Mouse (Mus musculus) c-Kit-negative CD71-positive TER-119-positive erythroid progenitor cells, embryonic 14.5 days (primary cell): Measurements from ENCODE around the gene Add2.
A peak's percentile ranks its signal among the peaks of the same experiment; 100 is the strongest.
"Not testable (repeated sequence)": the region's sequence is repeated elsewhere in the genome, so short reads cannot be mapped to it uniquely, and the experiment has no call there.

Experiments
- DNase-seq: peaks from one replicate; pipeline ENCODE4 v3.0.0-alpha.2; 2013; ENCODE audit warnings: low read depth, low spot score

Add2 gene

GRCm38 (mm10) chr6:86028601-86029322 is at the start of gene Add2:
TSS of gene Add2 (plus strand) at chr6:86028681.
- DNase-seq = no peak

DNA sequence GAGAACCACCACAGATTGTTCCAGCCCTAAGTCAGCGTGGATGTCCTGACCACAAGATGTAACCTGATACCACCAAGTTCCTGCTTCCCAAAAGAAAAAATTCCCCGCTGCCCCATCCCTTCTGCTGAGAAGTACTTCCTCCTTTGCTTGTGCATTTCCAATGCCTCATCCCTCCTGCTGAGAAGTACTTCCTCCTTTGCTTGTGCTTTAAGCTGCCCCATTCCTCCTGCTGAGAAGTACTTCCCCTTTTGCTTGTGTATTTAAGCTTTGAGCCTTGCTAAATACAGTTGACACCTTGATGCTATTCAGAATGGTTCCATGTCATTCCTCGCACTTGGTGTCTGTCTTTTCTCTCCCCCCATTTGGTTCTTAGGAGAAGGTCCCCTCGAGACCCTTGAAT is 49.7 kb upstream of the Add2 start:
- DNase-seq = not testable (repeated sequence)

DNA sequence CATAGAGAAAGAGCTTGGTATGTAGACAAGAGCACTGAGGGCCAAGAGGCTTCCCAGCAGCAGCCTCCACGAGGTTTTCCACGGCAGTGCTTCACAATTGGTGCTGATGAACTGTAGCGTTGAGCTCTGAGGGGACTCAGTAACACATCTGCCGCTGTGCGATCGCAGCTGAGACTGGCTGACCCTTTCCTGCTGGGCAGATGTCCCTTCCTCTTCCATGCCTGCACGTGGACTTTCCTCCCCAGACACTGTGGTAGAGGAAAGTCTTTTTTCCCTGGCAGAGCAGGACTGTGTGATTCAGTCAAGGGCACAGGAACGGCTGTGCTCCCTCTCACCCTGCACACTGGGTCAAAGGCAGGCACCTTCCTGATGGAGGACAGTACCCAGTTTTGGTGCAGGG is 44.1 kb upstream of the Add2 start:
- DNase-seq = no peak

DNA sequence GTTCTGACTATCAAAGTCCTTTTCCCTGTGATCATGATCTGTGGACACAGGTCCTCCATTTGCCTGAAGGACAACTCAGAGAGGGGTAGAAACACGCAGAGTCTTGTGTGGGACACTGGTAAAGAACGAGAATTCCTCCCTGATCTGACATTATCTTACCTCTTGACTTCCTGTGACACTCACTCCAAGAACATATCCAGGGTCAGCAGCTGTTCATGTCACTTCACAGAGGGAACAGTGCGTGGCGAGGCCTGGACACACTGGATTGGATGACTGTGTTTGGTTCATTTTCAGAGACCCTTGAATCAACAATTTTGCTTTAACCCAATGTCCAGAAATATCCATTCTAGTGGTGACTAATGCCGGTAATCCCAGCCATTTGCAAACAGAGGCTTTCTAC is 38.9 kb upstream of the Add2 start:
- not testable (repeated sequence) for DNase-seq

- not testable (repeated sequence) for DNase-seq
These were observed 37.7 kb upstream of the Add2 start for GRCm38 (mm10) chr6:85990774-85991173.

GRCm38 (mm10) chr6:86003405-86003925 is 25.0 kb upstream of the Add2 start:
- DNase-seq = peak; percentile 19

GRCm38 (mm10) chr6:86004271-86005148 is 24.0 kb upstream of the Add2 start:
- peak; percentile 65 for DNase-seq

DNA sequence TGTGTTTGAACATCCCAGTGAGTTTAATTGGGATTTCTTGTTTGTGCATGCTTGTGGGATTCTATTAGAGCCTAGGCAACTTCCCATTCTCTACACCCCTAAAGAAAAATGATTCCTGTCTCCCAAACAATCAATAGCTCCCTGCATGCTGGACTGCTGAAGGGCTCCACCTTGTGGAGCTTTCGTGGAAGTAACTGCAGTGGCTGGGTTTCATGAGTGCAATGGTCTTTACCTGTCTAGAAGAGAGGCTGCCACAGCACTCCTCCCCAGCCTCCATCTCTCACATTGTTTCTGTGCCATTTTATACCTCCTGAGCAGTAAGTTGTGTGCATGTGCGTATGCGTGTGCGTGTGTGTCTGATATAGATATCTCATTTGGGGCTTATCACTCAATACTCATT is 18.5 kb upstream of the Add2 start:
- DNase-seq = peak; percentile 20

DNA sequence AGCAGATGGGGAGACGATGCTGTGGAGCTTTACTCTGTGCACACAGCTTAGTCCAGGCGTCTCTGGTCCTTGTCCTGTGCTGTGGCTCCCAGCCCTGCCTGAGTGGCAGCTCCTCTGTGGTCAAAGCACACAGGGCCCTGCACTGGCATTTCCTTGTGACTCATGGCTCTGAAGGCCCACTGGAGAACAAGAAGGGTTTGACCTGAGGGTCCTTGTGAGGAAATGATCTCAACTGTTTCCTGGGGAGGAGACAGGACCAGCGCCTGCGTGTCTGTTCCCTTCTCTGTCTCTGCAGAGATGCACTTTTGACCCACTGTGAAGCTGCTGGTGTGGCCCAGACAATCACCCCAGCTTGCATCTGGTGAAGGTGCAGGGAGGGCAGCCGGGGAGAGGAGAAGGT is 13.7 kb upstream of the Add2 start:
- DNase-seq = not testable (repeated sequence)

DNA sequence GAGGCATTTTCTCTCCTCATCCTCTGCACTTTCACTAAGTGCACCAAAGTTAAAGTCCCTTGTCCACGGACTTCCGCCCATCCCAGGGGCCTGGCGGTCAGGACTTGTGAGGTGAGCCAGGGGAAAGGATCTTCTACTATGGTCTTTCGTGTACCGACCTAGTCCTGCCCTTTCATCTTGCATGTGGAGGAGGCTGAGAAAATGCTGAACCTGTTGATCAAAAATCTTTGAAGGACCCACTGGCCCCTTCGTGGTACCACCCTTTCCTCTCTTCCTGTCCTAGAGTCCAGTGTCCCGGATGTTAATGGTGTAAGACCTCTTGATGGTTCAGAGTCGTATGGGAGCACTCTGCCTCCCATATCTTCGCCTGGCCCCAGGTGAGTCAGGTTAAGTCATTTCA is 12.6 kb upstream of the Add2 start, which contains the start of gene Figla:
Gene Figla (plus strand): TSS at position 301 of the 400 bp plus-strand sequence.
- DNase-seq = no peak

DNA sequence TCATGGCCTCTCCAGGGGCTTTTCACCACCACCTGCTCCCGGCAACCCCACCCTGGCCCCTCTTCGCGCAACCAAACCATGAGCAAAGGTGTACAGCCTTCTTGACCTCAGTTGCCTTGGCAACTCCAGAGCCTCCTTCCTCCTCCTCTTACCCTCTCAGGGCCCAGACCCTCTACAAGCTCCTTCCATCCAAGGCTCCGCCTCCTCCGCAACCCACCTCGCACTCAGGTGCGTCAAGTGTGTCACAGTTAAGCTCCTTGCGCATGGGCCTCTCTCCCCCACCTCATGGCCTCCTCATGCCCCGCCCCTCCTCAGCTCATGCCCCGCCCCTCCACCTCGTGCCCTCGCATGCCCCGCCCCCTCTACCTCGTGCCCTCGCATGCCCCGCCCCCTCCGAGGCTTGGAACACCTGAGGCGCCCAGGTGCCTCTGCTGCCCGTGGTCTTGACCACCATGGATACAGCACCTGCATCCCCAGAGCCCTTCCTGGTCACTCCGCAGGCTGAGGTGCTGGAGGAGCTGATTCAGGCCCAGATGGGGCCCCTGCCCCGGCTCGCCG is 11.6 kb upstream of the Add2 start:
- DNase-seq = no peak

DNA sequence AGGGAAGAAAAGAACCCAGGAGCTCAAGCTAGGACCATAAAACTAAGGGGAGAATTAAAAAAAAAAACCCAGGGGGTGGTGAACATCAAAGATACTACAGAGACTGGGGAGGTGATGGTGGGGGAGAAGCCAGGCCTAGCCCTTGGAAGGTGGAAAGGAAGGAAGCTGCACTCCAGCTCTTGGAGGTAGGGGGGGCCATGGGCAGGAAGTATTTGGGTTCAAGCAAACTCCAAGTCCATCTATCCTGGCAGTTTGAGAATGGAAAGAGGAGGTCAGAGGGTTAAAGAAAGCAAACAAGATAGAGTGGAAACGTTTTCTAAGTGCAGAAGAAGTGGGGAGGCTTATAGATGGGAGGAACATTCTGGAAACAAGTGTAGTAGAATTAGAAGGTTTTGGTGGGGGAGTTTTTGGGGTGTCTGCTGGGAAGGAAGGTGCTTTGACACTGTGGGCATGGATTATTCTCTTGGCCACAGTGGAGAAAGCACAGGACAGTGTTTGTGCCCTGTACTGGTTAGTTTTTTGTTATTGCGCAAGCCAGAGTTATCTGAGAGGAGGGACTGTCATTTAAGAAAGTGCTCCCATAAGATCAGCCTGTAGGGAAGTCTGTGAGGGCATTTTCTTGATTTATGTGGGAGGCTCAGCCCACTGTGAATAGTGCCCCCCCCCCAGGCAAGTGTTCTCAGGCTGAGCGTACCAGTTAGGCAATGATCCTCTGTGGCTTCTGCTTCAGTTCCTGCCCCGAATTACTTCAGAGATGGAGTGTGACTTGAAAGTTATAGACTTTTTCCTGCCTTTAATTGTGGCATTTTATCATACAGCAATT is 8.9 kb upstream of the Add2 start:
- no peak for DNase-seq

DNA sequence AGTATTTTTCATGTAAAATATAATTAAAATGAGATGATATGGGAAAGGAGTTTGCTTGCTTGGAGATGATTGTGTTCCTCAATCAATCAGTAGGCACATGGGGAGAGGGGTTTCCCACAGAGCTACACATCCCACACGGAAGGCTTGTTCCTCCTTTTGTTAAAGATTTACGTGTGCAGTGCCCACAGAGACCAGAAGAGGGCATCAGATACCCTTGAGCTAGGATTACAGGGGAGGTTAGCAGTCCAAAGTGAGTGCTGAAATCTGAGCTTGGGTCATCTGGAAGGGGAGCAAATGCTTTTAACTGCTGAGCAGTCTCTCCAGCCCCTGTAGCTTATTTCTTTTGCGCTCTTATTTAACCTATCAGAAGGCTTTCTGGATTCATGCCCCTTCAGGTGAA is 7.5 kb upstream of the Add2 start:
- peak; percentile 36 for DNase-seq

DNA sequence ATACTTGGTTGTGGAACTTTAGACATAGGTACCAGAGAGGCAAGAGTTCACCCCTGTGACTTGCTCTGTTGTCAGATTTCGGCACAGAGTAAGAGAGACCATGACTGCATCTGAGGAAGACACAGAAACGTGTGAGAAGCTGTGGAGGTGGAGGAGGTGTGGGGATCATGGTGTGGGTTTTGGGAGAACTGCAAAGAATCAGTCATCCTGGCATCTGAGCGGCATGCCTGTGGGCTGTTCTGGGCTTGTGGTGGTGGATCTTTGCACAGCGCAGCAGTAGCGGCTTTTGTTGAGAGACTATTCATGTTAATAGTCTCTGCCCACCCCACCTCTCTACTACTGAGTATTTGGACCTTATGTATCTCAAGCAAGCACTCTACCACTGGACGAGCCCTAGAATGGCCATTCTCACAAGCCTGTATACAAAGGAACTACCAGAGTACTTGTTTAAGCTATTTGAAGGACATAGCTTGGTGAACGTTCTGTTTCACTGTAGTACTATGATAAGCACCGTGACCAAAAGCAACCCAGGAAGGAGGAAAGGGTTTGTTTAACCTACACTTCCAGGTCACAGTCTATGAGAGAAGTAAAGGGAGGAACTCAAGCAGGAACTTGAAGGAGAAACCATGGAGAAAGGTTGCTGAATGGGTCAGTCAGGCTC is 1.7 kb upstream of the Add2 start:
- DNase-seq = no peak

DNA sequence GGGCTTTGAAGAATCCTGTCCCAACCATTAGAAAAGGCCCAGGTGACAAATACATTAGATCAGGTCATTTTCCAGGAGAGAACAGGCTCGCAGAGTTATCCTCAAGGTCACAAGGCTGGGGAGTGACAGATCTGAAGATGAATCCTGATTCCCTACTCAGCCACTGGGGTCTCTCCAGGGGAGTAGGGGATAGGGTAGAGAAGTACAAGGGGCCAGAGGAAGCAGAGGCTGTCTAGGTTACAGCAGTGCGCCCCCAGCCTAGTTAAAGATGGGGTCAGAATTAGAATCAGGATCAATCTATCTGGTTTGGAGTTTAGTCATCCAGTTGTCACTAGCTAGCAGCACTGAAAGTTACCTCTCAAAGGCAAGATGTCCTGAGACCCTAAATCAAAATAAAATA is 331 bp upstream of the Add2 start:
- no peak for DNase-seq

DNA sequence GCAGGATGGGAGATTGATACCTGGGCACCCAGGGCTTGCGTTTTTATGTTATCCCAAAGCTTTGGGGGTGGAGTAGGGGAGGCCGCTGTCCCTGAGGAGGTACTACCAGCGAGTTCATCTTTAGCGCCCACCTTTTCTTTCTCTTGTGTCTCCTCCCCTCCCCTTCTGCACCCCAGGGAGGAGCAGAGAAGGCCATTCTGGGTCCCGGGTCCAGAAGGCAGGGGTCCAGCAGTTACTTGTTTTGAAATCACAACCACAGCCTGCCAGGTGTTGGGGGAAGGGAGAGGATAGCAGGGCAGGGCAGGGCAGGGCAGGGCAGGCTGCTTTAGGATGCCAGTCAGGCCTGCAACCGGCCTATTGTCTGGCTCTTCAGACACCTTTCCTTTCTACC is 837 bp downstream of the Add2 start:
- DNase-seq = no peak

DNA sequence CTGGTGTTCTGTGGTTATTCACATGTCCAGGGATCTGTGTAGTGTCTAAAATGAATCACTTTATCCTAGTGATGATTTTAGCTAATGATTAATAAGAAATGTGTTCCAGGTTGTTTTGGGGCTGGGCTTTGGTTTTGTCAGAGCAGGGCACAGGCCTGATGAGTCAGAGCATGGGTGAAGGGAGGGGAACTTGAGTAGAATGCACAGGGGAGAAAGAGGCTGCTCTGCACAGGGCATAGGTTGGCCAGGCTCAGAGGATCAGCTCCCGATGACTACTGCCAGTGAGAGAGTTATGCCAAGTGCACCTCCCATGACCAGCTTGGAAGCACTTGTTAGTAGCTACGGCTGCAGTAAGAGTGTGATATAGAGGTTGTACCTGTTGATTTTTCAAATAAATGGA is 3.0 kb downstream of the Add2 start:
- no peak for DNase-seq

GRCm38 (mm10) chr6:86033635-86034034 is 5.2 kb downstream of the Add2 start:
- DNase-seq = no peak

DNA sequence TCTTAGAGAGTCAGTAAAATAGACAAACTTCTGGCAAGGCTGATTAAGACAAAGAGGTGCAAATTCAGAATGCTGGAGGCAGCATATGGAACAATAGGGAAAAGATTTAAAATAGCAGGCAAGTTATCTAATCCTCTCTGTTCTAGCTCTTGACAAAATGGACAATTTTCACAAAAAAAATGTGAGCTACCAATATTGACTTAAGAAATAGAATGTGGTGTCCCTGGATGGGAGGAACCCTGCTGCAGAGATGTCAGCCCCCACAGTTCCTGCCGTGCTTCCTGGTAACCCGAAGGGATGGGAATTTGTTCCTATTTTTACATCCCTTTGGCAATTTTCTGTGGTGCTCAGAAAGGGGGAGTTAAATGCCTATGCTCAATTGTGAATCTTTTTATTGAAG is 10.4 kb downstream of the Add2 start:
- no peak for DNase-seq

- DNase-seq = no peak
These were observed 11.7 kb downstream of the Add2 start for GRCm38 (mm10) chr6:86040140-86040539.

- DNase-seq = no peak
These were observed 19.0 kb downstream of the Add2 start for GRCm38 (mm10) chr6:86047510-86047909.
